ENCODE assay signal across 10 mouse cellular contexts in genomic region chr8:69399956-69400443, GRCm38 (mm10). TPM values are rescaled to one million over a fixed set of nuclear protein-coding genes. Genes with fewer than 3 reads are reported as not detected.
DNase-seq lines count a peak whose midpoint lies in the region; ATAC-seq and TF ChIP-seq lines count a peak whose summit lies in the region.
"Had no signal": no experiment of that assay in that cellular context is flagged by ENCODE, and none has a peak within 500 bp of the region (broad histone marks: within the 10 kb centered on the region; RNA-seq: fewer than 3 reads in every experiment).

No protein-coding gene starts in this region.

- no peak for ATAC-seq in embryonic facial prominence, embryonic 13.5 days (ENCODE audit: insufficient number of reproducible peaks, insufficient read depth, low FRiP score, low TSS enrichment, low read depth)
- ATAC-seq in midbrain, embryonic 15.5 days (replicated peaks) = no peak
- ATAC-seq: Patski had no signal

- H3K9me3 ChIP-seq in embryonic facial prominence, embryonic 13.5 days = peaks cover 3% of the 10 kb centered on the region; the same call in 1 of the 2 replicates
- no peaks in the 10 kb centered on the region for H3K9me3 ChIP-seq in midbrain, embryonic 15.5 days

- no peak overlapping the region for H3K27ac ChIP-seq in kidney, adult 2 months (ENCODE audit: insufficient read depth, low read depth, low read length)
- H3K27ac ChIP-seq in embryonic facial prominence, embryonic 13.5 days = no peak overlapping the region
- H3K27ac ChIP-seq in midbrain, embryonic 15.5 days = no peak overlapping the region

- DNase-seq in kidney, adult 2 months = no peak
- no peak for DNase-seq in kidney, postnatal 14 days
- peak; percentile 11 for DNase-seq in induced T-regulatory cell, adult 2 months (ENCODE audit: low read depth)
- DNase-seq in adrenal gland, postnatal 36 days = no peak
- no peak for DNase-seq in urinary bladder, postnatal 36 days (ENCODE audit: low spot score in 2 of 2)
- DNase-seq in adrenal gland, adult 2 months = no peak

- no peak for TF ChIP-seq CTCF in kidney, adult 2 months (conservative IDR thresholded peaks at IDR 0.05; ENCODE audit: insufficient read depth, insufficient read length, low read depth, low read length)

- no peak for TF ChIP-seq POLR2A in kidney, adult 2 months (IDR thresholded peaks at IDR 0.05; ENCODE audit: low read depth, low read length)

- peak overlapping the region; percentile 77 for H3K9ac ChIP-seq in embryonic facial prominence, embryonic 13.5 days
- peak overlapping the region; percentile 56; the same call in 1 of the 2 replicates for H3K9ac ChIP-seq in midbrain, embryonic 15.5 days

- H3K36me3 ChIP-seq in kidney, adult 2 months (ENCODE audit: control insufficient read depth, insufficient read depth, low read length) = no peaks in the 10 kb centered on the region
- H3K36me3 ChIP-seq in embryonic facial prominence, embryonic 13.5 days = no peaks in the 10 kb centered on the region
- H3K36me3 ChIP-seq in midbrain, embryonic 15.5 days (replicated peaks) = no peaks in the 10 kb centered on the region

- peak overlapping the region; percentile 77 for H3K4me3 ChIP-seq in kidney, adult 2 months (ENCODE audit: insufficient read depth, low read depth, low read length)
- peak overlapping the region; percentile 57 for H3K4me3 ChIP-seq in embryonic facial prominence, embryonic 13.5 days
- peak overlapping the region; percentile 51 for H3K4me3 ChIP-seq in midbrain, embryonic 15.5 days

- 68% methylated on average over 4 of the region's 4 CpGs for WGBS in kidney, adult 2 months
- WGBS in embryonic facial prominence, embryonic 13.5 days = 73% methylated on average over 4 of the region's 4 CpGs
- 64% methylated on average over 4 of the region's 4 CpGs for WGBS in midbrain, embryonic 15.5 days

- H3K4me1 ChIP-seq in kidney, adult 2 months (ENCODE audit: control insufficient read depth, insufficient read depth, low read length) = no peaks in the 10 kb centered on the region
- H3K4me1 ChIP-seq in embryonic facial prominence, embryonic 13.5 days = no peaks in the 10 kb centered on the region; the same call in 1 of the 2 replicates
- peaks cover 7% of the 10 kb centered on the region; the same call in 1 of the 2 replicates for H3K4me1 ChIP-seq in midbrain, embryonic 15.5 days

- H3K27me3 ChIP-seq in kidney, adult 2 months (replicated peaks; ENCODE audit: control insufficient read depth, insufficient read depth, low read length) = no peaks in the 10 kb centered on the region
- H3K27me3 ChIP-seq in embryonic facial prominence, embryonic 13.5 days = no peaks in the 10 kb centered on the region
- no peaks in the 10 kb centered on the region for H3K27me3 ChIP-seq in midbrain, embryonic 15.5 days (replicated peaks)
- H3K27me3 ChIP-seq: Patski had no signal

- peak overlapping the region; percentile 78 for H3K4me2 ChIP-seq in embryonic facial prominence, embryonic 13.5 days
- H3K4me2 ChIP-seq in midbrain, embryonic 15.5 days = peak overlapping the region; percentile 78

RNA-seq across cellular contexts. Expression of gene Gm9495, which starts 53.4 kb away (rescaled TPM):
- polyA plus RNA-seq in kidney, adult 2 months (2012; rRNA removed) = not detected in 2 replicates
- not detected in 2 replicates for polyA plus RNA-seq in embryonic facial prominence, embryonic 13.5 days (2015; fragmentation: Nextera tagmentation; extraction: Ambion mirVana)
- polyA plus RNA-seq in midbrain, embryonic 15.5 days (2015; fragmentation: Nextera tagmentation; extraction: Ambion mirVana) = not detected in 2 replicates
- not detected for total RNA-seq in adrenal gland, postnatal 36 days (2021)
- not detected for total RNA-seq in adrenal gland, adult 2 months (2021)
- polyA plus RNA-seq in adrenal gland, adult 2 months (2012; rRNA removed) = not detected in 2 replicates
- total RNA-seq: gastrocnemius, postnatal 4 days had no signal
- polyA plus RNA-seq: Patski had no signal
